Mouse (Mus musculus) ZHBTc4 (cell line): ENCODE results near the gene Cd8b1.
"Not testable (repeated sequence)": the region's sequence is repeated elsewhere in the genome, so short reads cannot be mapped to it uniquely, and the experiment has no call there.

Experiments
- DNase-seq: peaks from one replicate; pipeline ENCODE4 v3.0.0-alpha.2; 2011; ENCODE audit warnings: low read depth, low spot score

The Cd8b1 gene

GRCm38 (mm10) chr6:71322491-71322921 lies at the start of gene Cd8b1:
Gene Cd8b1, plus strand, starts transcription at chr6:71322788.
- DNase-seq = peak; percentile 24

- no peak for DNase-seq
Measured at GRCm38 (mm10) chr6:71273715-71274114, 48.9 kb upstream of the Cd8b1 start.

GRCm38 (mm10) chr6:71274621-71275020 lies 48.0 kb upstream of the Cd8b1 start:
- no peak for DNase-seq

- no peak for DNase-seq
Measured at GRCm38 (mm10) chr6:71279418-71279817, 43.2 kb upstream of the Cd8b1 start.

- peak; percentile 97 for DNase-seq
Measured at GRCm38 (mm10) chr6:71293509-71293908, 29.1 kb upstream of the Cd8b1 start.

DNA sequence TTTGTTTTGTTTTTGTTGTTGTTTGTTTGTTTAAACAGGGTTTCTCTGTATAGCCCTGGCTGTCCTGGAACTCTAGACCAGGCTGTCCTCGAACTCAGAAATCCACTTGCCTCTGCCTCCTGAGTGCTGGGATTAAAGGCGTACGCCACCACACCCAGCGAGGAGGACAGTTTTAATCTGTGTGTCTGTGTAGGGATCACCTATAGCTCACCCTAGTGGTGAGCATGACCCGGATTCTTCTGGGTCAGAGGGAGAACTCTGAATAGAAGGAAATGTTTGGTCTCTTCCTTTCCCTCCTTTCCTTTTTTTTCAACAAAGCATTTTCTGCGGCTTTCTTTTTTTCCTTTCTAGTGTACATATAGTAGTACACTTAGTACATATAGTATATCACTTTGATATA lies 27.3 kb upstream of the Cd8b1 start:
- peak; percentile 62 for DNase-seq

- DNase-seq = no peak
Measured at GRCm38 (mm10) chr6:71298051-71298450, 24.5 kb upstream of the Cd8b1 start.

- DNase-seq = peak; percentile 76
Measured at GRCm38 (mm10) chr6:71298751-71299150, 23.8 kb upstream of the Cd8b1 start.

DNA sequence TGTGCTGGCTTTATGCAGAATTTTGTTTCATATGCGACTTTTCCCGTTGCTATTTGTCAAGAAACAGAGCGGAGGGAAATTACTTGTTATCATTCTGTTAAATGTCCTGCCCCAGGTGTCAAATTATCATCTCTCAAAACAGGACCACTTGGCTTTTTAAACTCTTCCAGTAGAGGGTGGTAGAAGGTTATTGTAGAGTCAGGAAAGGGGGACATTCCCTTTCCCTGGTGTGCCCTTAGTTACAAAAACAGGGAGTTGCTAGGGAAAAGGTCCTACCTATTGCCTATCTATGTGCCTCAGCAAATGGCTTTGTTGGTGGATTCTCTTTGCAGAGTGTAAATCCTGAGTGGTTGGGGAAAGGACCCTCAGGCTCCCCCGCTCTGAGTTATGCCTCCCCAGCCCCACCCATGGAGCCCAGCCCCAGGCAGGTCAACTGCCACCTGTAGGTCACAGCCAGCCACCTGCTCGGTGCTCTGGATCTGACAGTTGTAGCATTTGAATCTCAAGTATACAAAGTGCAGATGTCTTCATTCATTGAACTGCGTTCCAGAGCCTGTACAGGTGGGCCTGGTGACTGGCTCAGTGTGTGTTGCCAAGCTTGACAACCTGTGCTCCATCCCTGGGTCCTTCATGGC lies 20.4 kb upstream of the Cd8b1 start:
- DNase-seq = peak; percentile 40

DNA sequence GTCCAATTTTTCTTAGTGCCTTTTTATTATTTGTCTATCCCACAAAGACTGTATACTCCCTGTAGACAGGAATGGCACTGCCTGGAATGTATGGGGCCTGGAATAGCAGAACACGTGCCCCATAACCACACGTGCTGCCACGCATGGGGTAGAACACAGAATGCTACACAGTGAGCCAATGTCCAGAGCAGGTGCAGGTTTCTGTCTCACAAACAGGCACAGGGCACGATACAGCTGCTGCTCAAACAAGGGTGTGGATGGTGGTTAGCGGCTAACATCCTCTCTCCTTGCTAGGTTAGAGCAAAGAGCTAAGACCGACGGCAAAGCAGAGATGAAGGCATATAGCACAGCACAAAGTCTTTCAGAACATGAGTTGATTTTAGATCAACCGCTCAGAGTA lies 15.1 kb upstream of the Cd8b1 start:
- DNase-seq = no peak

DNA sequence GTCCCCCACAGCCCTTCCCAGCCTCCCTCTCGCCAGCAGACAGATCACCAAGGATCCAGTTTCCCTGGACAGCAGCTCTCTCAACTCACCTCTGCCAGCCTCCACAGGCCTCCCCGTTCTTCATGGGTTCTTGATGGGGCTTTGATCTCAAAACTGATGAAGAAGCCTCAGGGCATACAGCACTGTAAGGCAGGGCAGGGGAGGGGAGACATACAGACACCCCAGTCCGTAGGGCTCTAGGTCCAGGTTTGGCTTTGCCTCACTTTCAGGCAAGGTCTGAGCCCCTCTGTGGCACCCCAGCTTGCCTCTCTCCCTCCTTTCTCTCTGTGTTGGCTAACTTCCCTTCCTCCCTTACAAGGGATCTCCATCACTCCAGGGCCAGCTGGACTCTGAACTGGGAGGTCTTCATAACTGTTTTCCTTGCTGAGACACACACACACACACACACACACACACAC lies 733 bp upstream of the Cd8b1 start, which contains the start of gene Smyd1:
Smyd1 (minus strand) TSS at position 408 of the 458 bp plus-strand sequence.
- DNase-seq = no peak

GRCm38 (mm10) chr6:71324816-71325215 lies 2.2 kb downstream of the Cd8b1 start:
- no peak for DNase-seq

- DNase-seq = no peak
Measured at GRCm38 (mm10) chr6:71329881-71330280, 7.3 kb downstream of the Cd8b1 start.

- DNase-seq = no peak
Measured at GRCm38 (mm10) chr6:71330486-71330885, 7.9 kb downstream of the Cd8b1 start.

DNA sequence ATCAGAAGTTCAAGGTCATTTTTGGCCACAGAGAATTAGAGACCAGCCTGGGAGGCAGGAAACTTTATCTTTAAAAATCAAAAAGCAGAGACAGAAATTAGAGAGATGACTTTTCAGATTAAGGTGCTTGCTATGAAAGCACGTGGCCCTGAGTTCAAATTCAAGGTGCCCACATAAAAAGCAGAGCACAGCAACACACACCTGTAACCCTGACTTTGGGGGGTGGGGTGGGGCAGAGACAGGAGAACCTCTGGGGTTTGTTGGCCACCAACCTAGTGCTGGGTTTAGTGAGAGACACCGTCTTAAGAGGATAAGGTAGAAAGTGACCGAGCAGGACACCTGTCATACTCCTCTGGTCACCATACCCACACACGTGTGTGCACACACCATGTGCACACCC lies 8.9 kb downstream of the Cd8b1 start:
- not testable (repeated sequence) for DNase-seq

DNA sequence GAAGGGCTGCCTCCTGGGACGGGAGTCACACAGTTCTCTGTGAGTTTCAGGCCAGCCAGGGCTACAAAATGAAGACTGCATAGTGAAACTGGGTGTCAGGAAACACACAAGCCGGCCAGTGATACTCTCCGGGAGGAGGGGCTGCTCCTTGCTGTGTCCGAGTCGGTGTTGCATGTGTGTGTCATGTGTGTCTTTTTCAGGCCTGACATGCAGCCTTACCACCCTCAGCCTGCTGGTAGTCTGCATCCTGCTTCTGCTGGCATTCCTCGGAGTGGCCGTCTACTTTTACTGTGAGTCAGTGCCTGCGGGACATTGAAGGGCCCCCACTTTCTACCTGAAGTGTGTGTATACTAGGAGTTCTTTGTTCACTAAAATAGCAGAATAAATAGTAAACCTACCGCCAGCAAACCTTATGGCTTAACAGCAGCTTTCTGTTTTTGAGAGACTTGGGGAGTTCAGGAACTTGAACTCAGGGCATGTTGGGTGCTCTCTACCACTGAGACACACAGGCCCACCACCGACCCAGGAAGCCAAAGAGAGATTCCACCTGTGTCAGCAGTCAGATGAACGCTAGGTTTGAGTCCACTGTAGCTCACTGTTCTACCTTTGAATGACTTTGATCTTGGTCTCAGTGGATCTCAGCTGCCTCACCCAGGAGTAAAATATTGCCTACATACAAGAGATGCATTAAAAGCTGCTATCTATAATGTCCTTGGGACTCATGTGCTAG lies 9.8 kb downstream of the Cd8b1 start:
- DNase-seq = no peak

DNA sequence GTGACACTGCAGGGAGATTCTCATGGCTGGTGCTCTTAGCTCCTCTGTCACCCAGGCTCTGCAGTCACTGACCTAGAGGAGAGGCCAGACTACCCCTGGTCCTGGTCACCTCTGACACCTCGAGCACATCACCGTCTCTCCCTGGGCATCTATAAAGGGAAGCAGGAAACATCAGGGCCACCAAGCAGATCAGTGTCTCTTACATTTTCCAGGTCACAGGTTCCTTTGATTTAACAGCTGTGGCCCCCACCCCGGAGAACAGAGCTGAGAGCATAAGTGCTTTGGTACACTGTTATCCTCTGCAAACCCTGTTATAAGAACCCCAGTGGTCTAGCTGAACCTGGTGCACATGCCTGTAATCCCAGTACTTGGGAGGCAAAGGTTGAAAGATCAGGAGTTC lies 10.4 kb downstream of the Cd8b1 start:
- no peak for DNase-seq

- no peak for DNase-seq
Measured at GRCm38 (mm10) chr6:71333578-71334273, 11.1 kb downstream of the Cd8b1 start.

GRCm38 (mm10) chr6:71337666-71338065 lies 15.1 kb downstream of the Cd8b1 start:
- no peak for DNase-seq

GRCm38 (mm10) chr6:71338941-71339340 lies 16.4 kb downstream of the Cd8b1 start:
- no peak for DNase-seq

DNA sequence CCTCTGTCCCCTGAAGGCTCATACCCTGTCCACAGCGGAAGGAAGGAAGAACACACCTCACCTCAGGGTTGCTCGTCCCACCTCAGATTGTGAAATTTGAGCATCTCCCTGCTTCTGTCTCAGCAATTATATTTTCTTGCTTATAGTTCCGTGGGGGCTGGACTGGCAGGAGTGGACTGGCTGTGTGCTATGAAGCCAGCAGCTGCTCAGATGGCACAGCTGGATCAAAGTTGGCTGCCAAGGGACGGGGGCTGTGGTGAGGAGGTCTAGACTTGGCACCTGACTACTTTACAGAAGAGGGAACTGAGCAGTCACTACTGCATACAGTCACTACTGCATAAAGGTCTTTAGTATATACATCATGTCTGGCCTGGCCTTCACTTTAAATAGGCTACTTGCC lies 16.8 kb downstream of the Cd8b1 start:
- no peak for DNase-seq

DNA sequence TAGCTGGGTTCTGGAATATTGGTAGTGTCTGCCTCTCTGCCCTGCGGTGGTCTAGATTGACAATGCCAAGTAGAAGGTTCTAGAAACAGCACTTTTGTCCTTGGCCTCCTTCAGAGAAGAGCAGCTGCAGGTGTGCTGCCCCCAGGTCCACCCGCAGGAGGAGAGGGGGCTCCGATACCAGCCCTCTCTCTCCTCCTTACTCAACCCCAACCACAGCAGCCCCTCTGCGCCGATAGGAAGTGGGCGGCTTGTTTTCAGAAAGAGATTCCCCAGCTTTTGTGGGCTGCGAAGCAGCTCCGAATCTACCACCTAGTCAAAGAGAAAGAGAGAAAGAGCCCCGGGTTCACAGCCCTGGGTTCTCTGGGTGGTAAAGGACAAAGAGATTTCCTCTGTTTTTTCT lies 18.6 kb downstream of the Cd8b1 start:
- no peak for DNase-seq
